Mouse (Mus musculus) cerebellum, adult 9-11 months (tissue): ENCODE results near the gene Dnm1l.
"Not testable (repeated sequence)": the region's sequence is repeated elsewhere in the genome, so short reads cannot be mapped to it uniquely, and the experiment has no call there.

Experiments
- DNase-seq: peaks from one replicate; pipeline ENCODE4 v3.0.0; 2022

Dnm1l gene

GRCm38 (mm10) chr16:16358481-16359100 is at the start of gene Dnm1l:
Dnm1l (minus strand) TSS chr16:16358959.
- peak; percentile 93 for DNase-seq

GRCm38 (mm10) chr16:16367217-16367616 is 8.5 kb upstream of the Dnm1l start:
- not testable (repeated sequence) for DNase-seq

- not testable (repeated sequence) for DNase-seq
These were observed 333 bp upstream of the Dnm1l start for GRCm38 (mm10) chr16:16359101-16359482.

GRCm38 (mm10) chr16:16357908-16358307 is 851 bp downstream of the Dnm1l start:
- DNase-seq = peak; percentile 24

- DNase-seq = no peak
These were observed 12.3 kb downstream of the Dnm1l start for GRCm38 (mm10) chr16:16346420-16346819.

GRCm38 (mm10) chr16:16325775-16326336 is 32.9 kb downstream of the Dnm1l start:
- no peak for DNase-seq

GRCm38 (mm10) chr16:16311319-16311718 is 47.4 kb downstream of the Dnm1l start:
- no peak for DNase-seq

GRCm38 (mm10) chr16:16303888-16304287 is 54.9 kb downstream of the Dnm1l start:
- no peak for DNase-seq

- DNase-seq = peak; percentile 64
These were observed 55.5 kb downstream of the Dnm1l start for GRCm38 (mm10) chr16:16303138-16303827.

- DNase-seq = peak; percentile 95
These were observed 56.2 kb downstream of the Dnm1l start, which contains the start of gene Yars2 for GRCm38 (mm10) chr16:16302369-16303137. Yars2 (plus strand) TSS chr16:16302965.

GRCm38 (mm10) chr16:16273752-16274151 is 85.0 kb downstream of the Dnm1l start:
- no peak for DNase-seq

GRCm38 (mm10) chr16:16272978-16273377 is 85.8 kb downstream of the Dnm1l start:
- no peak for DNase-seq

GRCm38 (mm10) chr16:16262436-16262835 is 96.3 kb downstream of the Dnm1l start:
- no peak for DNase-seq
